Mouse (Mus musculus) frontal cortex, adult 2 months (tissue): ENCODE measurements around the gene Terb1. TPM values are rescaled to one million over a fixed set of nuclear protein-coding genes. Genes with fewer than 3 reads are reported as not detected.

ENCODE experiments used
- DNase-seq, 2 experiments: peaks; one replicate each; pipeline ENCODE4 v3.0.0; 2022; ENCODE audit warnings: low spot score in 1 of 2; ENCODE audit errors: extremely low spot score in 1 of 2
- polyA plus RNA-seq: library from polyadenylated mRNA; depleted of rRNA; stranded (reverse); fragments of >200 nt; gene quantifications from 2 replicates; pipeline ENCODE4 v1.2.3, GENCODE M21; 2012

Gene Terb1
- polyA plus RNA-seq, 1 experiment: 0.86 TPM

DNA sequence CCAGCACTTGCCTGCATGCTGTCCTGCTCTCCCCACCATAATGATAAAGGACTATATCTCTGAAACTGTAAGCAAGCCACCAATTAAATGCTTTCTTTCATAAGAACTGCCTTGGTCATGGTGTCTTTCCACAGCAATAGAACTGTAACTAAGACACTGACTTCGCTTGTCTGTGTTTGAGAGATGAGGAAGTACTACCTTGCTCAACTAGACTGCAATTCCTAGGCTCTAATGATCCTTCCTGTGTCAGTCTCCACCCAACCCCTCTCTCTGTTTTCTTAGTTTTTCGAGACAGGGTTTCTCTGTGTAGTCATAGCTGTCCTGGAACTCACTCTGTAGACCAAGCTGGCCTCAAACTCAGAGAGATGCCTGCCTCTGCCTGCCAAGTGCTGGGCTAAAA, 42.2 kb downstream of the Terb1 start:
- no peak for DNase-seq

DNA sequence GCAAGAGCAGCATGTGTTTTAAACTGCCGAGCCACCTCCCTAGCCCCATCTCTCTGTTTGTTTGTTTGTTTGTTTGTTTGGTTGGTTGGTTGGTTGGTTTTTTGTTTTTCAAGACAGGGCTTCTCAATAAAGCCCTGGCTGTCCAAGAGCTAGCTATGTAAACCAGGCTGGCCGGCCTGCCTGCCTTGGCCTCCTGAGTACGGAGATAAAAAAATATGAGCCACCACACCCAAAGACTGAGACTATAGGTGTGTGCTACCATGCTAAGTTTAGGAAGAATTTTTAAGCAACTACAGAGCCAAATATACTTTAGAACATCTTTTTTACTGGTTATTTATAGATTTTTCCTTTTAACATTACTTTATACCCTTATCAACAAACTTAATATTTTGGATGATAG, 57.5 kb downstream of the Terb1 start:
- DNase-seq: no peak

DNA sequence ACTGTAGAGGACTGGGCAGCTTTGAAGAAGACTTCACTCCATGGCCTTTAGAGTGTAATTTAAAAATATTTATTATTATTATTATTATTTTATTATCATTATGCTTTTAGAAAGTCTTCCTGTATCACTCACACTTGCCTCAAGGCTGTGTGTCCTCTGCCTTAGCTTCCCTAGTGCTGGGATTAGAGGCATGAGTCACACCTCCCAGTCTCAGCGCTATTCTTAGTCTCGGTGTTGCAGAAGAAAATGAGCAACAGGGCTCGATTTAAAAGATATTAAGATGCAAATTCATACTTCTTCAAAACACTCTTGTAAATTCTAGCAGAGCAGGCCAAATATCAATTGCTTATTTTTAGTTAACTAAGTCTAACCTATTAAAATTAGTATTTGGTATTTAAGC, 60.9 kb downstream of the Terb1 start:
- DNase-seq: peak in 1 of 2 experiments; percentile 56

DNA sequence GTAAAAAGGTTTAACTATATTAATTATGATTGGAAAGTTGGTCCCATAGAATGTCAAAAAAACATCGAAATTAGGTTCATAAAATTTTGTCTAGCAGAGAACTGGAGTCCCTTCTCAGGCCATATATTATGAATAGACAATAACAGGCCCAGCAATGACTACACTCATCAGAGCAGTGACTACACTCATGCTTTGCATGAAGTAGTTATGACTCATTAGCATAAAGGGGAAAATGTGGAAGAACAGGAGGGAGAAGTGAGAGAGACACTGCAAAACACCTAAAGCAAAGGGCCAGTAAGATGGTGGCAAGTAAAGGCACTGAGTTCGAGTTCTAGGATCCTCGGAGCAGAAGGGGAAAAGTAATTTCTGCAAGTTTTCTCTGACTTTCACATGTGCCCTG, 63.7 kb downstream of the Terb1 start:
- no peak for DNase-seq

DNA sequence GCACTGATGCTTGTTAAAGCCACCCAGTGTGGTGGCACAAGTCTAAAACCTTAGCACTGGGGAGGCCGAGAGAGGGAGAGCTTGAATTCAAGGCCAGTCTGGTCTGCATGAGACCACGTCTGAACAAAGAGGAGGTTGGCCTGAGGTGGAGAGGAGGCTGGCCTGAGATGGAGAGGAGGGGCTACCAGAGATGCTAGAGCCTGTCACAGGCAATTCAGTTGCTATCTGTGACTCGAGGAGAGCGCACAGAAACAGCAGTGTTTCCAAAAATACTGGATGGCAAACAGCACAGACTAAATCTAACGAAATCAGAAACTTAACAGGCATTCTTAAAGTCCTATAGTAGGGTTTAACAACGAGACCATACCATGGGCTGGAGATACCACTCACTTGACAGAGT, 64.5 kb downstream of the Terb1 start:
- DNase-seq: no peak

DNA sequence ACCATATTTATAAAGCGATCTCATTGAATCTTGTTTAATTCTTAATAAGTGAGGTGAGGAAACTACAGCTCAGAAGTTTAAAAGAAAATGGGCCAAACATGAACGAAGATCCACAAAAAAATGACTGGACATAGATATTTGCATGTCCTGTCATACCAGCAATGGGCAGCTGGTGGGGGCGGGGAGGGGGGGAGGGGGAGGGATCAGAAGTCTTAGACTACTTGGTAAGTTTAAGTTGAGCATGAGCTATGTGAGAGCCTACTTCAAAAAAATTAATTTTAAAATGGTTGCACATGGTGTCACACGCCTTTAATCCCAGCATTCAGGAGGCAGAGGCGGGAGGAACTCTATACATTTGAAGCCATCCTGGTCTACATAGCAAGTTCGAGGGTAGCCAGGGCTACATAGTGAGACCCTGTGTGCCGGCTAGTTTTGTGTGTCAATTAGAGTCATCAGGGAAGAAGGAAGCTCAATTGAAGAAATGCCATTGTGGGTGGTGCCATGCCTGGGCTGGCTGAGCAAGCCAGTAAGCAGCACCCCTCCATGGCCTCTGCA, 66.5 kb downstream of the Terb1 start:
- DNase-seq: no peak

DNA sequence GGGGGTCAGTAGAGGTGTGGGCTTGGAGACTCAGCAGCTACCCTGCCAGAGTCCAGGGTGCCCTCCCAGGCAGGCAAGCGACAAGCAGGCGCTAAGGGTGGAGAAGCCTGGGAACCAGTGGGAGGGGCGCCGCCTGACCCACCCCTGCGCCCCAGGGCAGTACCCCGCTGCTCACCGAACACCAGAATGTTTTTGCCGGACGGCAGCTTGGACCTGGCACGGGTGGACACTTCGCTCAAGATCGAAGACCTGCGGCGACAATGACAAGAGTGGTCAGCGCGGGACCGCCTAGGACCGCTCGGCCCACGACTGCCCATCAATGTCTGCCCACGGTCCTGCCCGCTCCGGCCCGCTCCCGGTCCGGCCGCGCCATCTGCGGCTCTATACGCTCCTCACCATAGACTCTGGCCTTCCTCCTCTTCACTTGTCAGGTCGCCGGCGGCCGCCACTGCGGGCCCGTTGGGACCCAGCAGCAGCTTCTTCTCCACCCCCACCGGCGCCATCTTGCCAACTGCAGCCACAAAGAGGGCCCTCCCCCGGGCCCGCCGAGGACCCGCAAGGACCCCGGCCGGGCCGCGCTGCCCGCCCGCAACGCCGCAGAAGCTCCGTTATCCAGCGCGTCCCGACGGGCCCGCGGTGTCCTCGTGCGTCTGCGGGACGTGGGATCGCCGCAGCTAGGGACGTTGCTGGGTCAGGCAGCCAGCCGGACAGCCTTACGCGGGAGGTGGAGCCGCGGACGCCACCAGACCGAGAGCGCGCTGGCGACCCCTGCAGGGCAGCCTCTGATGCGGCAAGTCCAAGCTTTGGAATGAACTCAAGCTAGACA, 67.2 kb downstream of the Terb1 start, which contains the start of gene Dync1li2:
Gene Dync1li2 (minus strand): TSS at position 749 of the 826 bp plus-strand sequence.
- DNase-seq: peak; percentile 72 to 94

DNA sequence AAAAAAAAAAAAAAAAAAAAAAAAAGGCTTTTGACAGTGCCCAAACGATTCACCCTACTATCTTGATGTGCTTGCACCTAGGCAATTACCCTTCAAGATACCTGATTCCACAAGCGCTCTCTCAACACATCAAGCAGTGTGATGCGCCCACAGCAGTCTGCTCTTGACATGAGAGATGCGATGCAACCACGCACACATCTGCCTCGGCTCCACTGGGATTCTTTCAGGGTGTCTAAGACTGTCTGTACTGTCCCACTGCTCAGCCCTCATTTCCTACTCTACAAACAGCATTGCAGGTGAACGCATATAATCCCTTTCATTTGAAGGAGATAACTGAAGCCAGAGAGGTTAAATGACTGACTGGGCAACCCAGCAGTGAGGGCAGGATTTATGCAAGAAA, 68.1 kb downstream of the Terb1 start:
- DNase-seq: peak in 1 of 2 experiments; percentile 65

DNA sequence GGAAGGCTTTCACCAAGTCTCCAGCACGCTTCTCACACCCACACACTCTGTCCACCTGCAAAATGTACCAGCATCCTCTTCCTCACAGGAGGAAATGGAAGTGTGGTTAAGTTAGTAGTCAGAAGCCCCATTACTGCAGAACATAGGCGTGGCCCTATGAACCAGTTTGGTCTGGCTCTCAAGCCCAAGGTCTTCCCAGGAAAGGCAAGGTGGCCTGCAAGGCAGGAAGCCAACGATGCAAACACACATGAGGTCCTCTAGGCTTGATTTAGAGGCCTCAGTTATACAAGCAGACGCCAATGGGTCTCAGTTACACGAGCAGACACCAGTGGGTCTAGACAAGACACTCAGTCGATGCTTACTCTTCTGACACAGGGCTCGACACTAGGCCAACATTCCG, 70.2 kb downstream of the Terb1 start:
- no peak for DNase-seq

DNA sequence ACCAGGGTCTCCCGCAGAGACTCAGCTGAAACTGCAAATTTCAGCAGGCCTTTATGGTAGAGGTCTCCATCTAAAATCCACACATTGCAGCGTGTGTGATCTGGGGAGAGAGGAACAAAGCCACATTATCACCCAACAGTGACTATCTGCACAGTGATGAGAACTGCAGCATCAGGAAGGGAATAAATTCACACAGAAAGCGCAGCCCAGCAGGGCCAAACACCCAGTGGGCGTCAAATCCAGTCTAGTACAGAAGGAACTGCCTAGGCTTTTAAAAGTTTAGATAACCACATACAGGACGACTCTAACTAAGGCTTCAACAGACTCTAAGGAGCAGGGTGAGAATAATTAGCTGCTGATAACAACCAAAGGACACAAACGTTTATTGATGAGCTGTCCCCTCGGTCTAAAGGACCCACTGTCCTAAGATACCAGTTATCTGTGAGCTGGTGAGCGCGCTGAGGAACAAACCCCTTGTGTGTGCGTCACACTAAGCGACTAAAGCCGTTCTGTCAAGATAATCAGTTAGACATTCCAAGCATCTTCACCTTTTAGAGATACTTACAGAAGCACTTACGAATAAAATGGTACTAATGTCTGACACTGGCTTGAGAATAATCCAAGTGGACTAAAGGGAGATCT, 72.1 kb downstream of the Terb1 start:
- peak in 1 of 2 experiments; percentile 55 for DNase-seq

DNA sequence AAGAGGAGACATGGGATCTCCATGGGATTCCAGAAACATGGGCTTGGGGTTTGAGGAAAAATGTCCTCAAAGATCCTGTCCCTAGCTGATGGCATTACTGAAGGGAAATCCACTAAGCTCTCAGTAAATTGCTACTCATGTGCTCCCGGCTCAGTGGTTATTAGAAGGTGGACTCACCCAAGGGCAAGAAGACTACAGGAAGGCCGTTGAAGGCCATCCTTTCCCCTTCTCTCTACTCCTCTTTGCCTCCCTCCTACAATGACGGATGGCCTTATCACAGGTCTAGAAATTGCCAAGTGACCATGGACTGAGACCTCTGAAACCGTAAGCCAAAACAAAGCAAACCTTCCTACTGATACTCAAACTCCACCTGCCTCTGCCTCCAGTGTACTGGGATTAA, 73.1 kb downstream of the Terb1 start:
- DNase-seq: no peak

DNA sequence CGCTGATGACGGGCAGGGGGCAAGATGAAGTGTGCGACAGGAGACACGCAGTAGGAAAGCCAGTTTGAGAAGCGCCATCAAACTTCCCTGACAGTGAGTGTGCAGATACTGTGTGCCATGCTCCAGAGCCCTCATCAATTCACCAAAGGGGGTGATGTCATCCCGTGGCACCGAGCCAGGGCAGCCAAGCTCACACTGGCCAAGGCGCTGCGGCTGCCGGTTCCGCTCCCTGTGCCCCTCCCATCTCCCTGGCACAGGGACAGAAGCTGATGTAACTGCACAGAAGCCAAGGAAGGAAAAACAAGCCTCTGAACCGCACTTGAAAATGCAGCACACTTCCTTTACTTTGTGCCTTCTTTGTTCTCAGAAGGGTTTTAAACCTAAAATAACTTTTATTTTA, 73.7 kb downstream of the Terb1 start:
- DNase-seq: peak; percentile 92 to 98

DNA sequence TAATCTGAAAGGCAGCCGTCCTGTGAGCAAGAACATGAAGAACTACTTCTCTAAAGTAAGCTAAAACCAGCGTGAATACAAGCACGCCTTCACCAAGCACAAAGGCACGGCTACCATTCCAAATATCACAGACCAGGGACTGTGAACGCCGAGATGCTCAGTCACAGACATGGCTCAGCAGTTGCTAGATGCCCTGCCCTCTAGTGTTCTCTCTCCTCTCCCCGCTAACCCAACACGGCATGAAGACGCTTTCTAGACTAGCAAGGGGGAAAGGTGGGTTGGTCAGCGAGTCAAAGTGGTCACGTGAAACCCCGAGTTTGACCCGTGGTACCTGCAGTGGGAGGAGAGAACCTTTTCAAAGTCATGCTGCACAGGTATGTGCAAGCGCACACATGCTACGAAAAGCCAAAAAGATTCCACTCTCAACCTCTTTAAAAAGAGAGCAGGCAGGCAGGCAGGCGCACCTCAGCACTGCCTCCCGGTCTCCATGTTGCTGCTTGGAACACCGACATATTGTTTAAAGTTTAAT, 74.8 kb downstream of the Terb1 start:
- no peak for DNase-seq

DNA sequence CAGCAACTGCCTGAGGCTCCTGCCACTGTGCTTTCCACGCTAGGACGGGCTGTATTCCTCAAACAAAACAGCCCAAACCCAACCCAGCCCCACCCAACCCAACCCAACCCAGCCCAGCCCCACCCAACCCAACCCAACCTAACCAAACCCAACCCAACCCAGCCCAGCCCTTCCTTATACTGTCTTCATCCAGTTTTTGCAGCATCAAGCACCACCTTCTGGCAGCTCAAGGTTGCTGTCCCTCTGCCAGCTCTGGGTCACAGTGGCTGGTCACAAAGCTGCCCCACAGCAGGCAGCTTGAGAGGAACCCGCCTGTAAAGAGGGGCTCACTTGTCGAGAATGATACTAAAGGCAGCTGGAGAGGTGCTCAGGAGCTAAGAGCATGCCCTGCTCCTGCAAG, 75.4 kb downstream of the Terb1 start:
- DNase-seq: no peak

DNA sequence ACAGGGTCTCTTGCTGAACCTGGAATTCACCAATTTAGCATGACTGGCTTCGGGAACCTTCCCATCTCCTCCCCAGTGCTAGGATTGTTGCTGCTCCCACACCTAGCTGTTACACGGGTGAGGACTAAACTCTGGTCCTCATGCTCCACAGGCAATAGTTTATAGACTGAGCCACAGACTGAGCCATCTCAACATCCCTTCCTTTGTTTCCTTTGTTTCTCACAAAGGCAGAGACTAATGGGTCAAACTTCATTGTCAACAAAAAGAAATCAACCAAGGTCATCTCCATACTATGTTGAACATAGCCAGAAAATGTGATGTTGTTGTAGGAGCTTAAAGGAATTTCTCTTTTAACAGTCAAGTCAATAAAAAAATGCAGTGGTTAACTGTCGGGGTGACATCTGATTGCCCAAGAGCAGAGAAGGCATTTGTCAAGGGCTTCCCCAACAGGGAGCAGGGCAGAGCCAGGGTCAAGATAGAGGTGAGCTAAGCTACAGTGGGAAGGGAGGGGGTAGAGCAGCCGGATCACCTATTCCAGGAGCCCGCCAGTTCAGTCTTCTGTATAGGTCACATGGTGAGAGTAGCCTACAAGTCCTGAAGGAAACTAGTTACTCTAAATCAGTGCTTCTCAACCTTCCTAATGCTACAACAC, 76.4 kb downstream of the Terb1 start:
- no peak for DNase-seq

DNA sequence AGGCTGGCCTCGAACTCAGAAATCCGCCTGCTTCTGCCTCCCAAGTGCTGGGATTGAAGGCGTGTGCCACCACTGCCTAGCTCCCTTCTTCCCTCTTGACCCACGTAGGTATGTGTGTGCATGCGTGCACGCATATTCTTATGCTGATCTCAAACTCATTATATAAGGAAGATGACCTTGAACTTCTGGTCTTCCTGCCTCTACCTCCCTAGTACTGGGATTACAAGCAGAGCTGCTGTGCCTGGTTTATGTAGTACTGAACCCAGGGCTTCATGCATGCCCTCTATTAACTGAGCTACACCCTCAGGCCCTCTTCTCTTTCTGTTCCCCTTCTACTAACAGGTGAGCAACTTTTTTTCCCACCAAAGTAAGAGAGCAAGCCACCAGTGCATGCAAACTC, 77.1 kb downstream of the Terb1 start:
- DNase-seq: no peak

DNA sequence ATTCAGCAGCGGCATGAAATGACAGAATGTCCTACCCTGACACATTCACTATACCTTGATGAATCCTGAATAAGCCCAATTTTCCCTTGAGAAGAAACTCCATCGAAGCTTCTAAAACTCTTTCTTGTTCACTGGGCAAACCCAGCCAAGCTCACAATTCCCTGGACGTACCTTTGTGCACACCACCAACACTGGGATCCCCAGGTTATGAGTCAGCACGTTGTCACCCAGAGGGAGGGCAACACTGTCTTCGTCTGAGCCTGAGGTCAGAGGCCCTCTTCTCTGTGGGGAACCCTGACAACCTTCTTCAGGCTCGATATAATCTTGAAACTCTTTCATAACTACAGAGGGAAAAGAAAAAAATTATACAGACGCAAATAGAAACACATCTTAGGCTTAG, 79.5 kb downstream of the Terb1 start:
- no peak for DNase-seq

DNA sequence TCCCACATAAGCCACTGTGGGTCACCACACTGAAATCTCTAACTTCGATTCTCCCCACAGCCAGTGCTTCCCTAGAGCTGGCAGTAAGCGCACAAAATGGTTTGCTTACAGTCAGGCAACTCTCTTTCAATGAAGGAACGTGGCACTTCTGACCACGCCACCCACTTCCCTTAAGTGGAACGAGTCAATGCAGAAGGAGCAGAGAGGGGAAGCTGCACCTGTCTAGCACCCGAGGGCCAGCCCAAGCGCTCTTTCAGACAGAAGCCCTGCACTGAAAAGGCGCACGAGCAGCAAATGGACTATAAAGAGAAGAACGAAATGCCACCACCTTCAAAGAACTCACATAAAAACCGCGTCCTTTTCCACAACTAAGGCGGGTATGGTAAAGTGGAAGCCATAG, 82.0 kb downstream of the Terb1 start:
- no peak for DNase-seq

DNA sequence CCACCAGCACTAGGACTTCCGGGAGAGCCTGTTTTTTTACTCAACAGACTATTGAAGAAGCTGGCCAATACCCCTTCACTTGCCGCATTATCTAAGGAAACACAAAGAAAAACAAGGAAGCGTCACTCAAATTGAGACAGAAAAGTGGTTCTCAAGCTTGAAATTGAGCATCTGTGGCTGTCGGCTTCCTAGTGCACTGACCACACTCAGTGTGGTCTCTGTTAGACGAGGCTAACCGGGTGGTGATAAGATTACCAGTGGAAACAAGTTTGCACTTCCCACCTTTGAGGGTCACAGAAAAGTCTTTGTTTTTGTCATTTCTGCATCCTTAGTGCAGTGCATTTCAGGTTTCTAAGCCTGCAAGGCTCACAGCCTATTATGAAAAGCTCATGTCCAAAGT, 87.4 kb downstream of the Terb1 start:
- DNase-seq: no peak

DNA sequence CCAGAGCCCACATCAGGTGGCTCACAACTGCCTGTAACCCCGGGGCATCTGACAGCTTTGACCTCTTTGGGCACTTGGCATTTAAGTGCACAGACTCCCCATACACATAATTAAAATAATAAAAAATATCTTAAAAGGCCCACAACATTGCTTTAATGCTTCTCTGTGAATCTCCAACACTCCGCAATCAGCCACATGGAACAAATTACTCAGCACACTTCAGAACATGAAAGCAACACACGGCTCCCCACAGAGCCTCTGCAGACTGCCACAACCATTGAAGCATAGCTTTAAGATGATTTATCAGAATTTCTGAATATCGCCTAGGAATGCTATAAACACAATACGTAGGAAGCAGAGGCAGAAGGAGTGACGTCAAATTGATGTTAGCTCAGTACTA, 93.7 kb downstream of the Terb1 start:
- no peak for DNase-seq

DNA sequence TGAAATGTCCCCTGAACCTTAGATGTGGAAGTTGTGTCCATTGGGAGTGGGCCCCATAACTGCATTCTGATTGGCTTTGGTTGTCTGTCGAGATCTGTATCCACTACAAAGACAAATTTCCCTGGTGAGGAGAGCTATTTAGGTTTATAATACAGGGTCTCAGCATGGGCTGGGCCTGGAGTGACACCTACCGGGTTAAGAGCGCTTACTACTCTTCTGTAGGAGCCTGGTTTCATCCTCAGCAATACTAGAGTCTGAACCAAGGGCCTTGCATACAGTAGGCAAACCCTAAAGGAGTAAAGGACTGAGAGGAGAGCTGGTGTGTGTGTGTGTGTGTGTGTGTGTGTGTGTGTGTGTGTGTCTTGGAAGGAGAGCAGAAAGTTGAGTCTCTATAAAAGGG, 95.5 kb downstream of the Terb1 start:
- DNase-seq: no peak
